Mouse (Mus musculus) urinary bladder, postnatal 4 days (tissue): ENCODE results near the gene Cct4.

Experiments used
- DNase-seq, 2 experiments: peaks; one replicate each; pipeline ENCODE4 v3.0.0; 2021 to 2022; ENCODE audit warnings: low spot score in 2 of 2

The Cct4 gene

GRCm38 (mm10) chr11:22990393-22991126 lies at the start of gene Cct4:
Gene Cct4 (plus strand): TSS chr11:22990519.
- DNase-seq = peak; percentile 90 to 91

- DNase-seq = no peak
These were observed 41.2 kb upstream of the Cct4 start for GRCm38 (mm10) chr11:22949101-22949500.

GRCm38 (mm10) chr11:22950131-22950530 lies 40.2 kb upstream of the Cct4 start:
- DNase-seq = no peak

GRCm38 (mm10) chr11:22952668-22953067 lies 37.7 kb upstream of the Cct4 start:
- no peak for DNase-seq

- DNase-seq = no peak
These were observed 34.0 kb upstream of the Cct4 start for GRCm38 (mm10) chr11:22956346-22956745.

- peak in 1 of 2 experiments; percentile 37 for DNase-seq
These were observed 33.5 kb upstream of the Cct4 start for GRCm38 (mm10) chr11:22956830-22957229.

GRCm38 (mm10) chr11:22957791-22958374 lies 32.4 kb upstream of the Cct4 start:
- no peak for DNase-seq

- DNase-seq = no peak
These were observed 28.2 kb upstream of the Cct4 start for GRCm38 (mm10) chr11:22962101-22962500.

- DNase-seq = no peak
These were observed 25.9 kb upstream of the Cct4 start for GRCm38 (mm10) chr11:22964401-22964800.

GRCm38 (mm10) chr11:22965503-22965902 lies 24.8 kb upstream of the Cct4 start:
- no peak for DNase-seq

GRCm38 (mm10) chr11:22969486-22969885 lies 20.8 kb upstream of the Cct4 start:
- DNase-seq = no peak

GRCm38 (mm10) chr11:22970546-22970945 lies 19.8 kb upstream of the Cct4 start:
- DNase-seq = no peak

GRCm38 (mm10) chr11:22971835-22972709 lies 18.2 kb upstream of the Cct4 start, which contains the start of gene Zrsr1:
Gene Zrsr1 (plus strand): TSS chr11:22972005.
- DNase-seq = peak; percentile 36 to 62

GRCm38 (mm10) chr11:22972746-22973526 lies 17.4 kb upstream of the Cct4 start:
- peak; percentile 73 to 78 for DNase-seq

- DNase-seq = peak in 1 of 2 experiments; percentile 47
These were observed 16.7 kb upstream of the Cct4 start for GRCm38 (mm10) chr11:22973599-22973998.

GRCm38 (mm10) chr11:22978215-22978614 lies 12.1 kb upstream of the Cct4 start:
- DNase-seq = no peak

GRCm38 (mm10) chr11:22978711-22979110 lies 11.6 kb upstream of the Cct4 start:
- no peak for DNase-seq

GRCm38 (mm10) chr11:22979221-22979620 lies 11.1 kb upstream of the Cct4 start:
- DNase-seq = no peak

GRCm38 (mm10) chr11:22981041-22981440 lies 9.3 kb upstream of the Cct4 start:
- no peak for DNase-seq

GRCm38 (mm10) chr11:22981543-22981950 lies 8.8 kb upstream of the Cct4 start:
- DNase-seq = no peak

GRCm38 (mm10) chr11:22981984-22982757 lies 8.1 kb upstream of the Cct4 start, which contains the start of the genes Gm28048 and Commd1:
Gene Gm28048 (minus strand): TSS chr11:22982090.
Gene Commd1 (minus strand): TSS chr11:22982382.
- peak; percentile 95 to 98 for DNase-seq
